Mouse (Mus musculus) heart, postnatal 25 days (tissue): Measurements from ENCODE around the gene Tysnd1. TPM values are rescaled to one million over a fixed set of nuclear protein-coding genes. Genes with fewer than 3 reads are reported as not detected.

Experiments used
- DNase-seq: peaks from one replicate; pipeline ENCODE4 v3.0.0; 2022; ENCODE audit warnings: low spot score
- intact Hi-C: fragments of 180-260 bp; cut with DNase I; formaldehyde crosslinking; loops from one replicate; pipeline ENCODE4 v1.15.1; 2025
- total RNA-seq, 2 experiments: library from RNA; stranded (reverse); gene quantifications; 2 replicates each; pipeline ENCODE4 v1.2.3; 2021

Tysnd1 gene
- 10 to 100 TPM; 22.5 to 22.9 TPM for total RNA-seq

GRCm38 (mm10) chr10:61694870-61695670 lies at the start of gene Tysnd1:
Gene Tysnd1 (plus strand): TSS chr10:61695514.
- intact Hi-C loops: no loop called here
- peak; percentile 90 for DNase-seq

DNA sequence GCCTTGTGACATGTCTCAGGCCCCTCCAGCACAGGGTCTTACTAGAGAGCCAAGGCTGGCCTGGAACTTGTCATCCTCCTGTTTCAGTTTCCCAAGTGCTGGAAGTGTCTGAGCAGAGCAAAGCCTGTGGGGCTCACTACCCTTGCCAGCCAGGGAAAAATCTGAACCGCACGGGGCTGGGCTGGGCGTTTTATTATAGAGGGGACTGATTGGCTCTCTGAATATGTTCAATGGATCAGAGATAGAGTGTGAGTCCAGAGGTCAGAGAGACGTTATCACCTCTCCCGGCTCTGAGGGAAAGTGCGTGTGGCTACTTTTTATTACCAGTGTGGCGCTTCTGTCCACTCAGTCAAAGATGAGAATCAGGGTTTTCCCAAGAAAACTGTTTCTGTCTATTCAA lies 48.8 kb upstream of the Tysnd1 start:
- intact Hi-C loops: no loop called here
- DNase-seq: no peak

DNA sequence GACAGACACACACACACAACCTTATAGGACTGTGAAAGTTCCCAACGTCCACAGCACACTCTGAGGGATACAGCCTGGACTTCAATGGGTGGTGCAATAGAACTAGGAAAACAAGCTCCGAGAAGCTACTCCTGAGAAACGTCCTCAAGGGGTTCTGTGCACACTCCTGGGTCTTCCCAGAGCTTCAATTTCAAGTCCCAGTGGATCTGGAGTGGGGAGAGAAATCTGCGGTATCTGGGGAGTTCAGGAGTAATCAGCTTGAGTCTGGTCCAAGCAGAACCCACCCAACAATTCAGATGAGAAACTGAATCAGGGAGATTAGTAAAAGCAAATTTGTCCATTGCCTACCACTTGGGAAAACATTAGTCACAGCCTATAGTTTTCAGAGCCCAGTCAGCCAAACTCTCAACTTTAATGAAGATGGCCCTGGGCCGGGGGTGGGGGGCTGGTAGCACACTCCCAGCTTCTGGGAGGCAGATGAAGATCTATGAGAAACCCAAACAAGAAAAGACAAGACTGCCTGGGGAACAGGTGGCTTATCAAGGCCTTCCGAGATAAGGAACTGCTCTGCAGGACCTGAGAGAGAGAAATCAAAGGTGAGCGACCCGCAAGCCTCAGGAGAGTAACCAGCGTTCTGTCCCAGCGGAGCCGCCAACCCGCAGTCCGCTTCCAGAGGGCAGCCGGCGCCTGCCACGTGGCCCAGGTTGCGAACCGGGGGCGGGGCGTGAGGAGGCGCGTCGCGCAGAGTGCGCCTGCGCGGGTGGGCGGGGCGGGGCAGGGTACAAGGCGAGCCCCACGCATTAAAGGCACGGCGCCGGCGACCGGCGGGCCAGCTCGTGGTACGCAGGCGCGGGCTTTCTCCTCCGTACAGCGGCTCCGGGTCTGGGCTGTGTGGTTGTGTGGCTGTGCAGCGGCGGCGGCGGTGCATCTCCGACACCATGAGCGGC lies 47.3 kb upstream of the Tysnd1 start, which contains the start of gene Ppa1:
Ppa1 (plus strand) TSS at position 763 of the 947 bp plus-strand sequence.
- DNase-seq: peak; percentile 72
- intact Hi-C loops: no loop called here

- intact Hi-C loops: no loop called here
- DNase-seq: no peak
Measured at GRCm38 (mm10) chr10:61648737-61649645, 46.3 kb upstream of the Tysnd1 start.

GRCm38 (mm10) chr10:61654105-61654504 lies 41.2 kb upstream of the Tysnd1 start:
- intact Hi-C loops: loop anchor here (5.0 to 10.0 kb wide), 3 partner anchors 187 to 449 kb away; no protein-coding TSS in a partner anchor
- DNase-seq: no peak

- no peak for DNase-seq
- intact Hi-C loops: loop anchor here (5.0 to 10.0 kb wide), 3 partner anchors 187 to 450 kb away; no protein-coding TSS in a partner anchor
Measured at GRCm38 (mm10) chr10:61654691-61655090, 40.6 kb upstream of the Tysnd1 start.

DNA sequence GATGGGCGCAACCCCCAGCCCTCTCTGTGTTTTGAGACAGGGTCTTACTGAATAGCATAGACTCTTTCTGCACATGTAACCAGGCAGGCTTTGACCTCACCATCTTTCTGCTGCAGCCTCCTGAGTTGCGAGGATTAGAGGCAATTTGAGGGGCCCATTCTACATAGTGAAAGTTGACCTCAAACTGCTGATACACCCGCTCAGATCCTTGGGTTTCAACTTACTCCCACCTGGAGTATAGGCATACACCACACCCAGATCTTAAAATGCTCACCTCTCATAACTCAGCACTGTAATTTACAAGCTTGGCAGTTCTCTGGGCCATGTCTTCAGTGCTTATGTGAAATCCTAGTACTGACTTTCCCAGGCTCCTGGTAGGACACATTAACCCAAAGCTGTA lies 40.1 kb upstream of the Tysnd1 start:
- no peak for DNase-seq
- intact Hi-C loops: loop anchor here (10.0 kb wide), 2 partner anchors 310 to 450 kb away; no protein-coding TSS in a partner anchor

GRCm38 (mm10) chr10:61656928-61657882 lies 38.1 kb upstream of the Tysnd1 start:
- no peak for DNase-seq
- intact Hi-C loops: loop anchor here (10.0 kb wide), 2 partner anchors 312 to 452 kb away; no protein-coding TSS in a partner anchor

DNA sequence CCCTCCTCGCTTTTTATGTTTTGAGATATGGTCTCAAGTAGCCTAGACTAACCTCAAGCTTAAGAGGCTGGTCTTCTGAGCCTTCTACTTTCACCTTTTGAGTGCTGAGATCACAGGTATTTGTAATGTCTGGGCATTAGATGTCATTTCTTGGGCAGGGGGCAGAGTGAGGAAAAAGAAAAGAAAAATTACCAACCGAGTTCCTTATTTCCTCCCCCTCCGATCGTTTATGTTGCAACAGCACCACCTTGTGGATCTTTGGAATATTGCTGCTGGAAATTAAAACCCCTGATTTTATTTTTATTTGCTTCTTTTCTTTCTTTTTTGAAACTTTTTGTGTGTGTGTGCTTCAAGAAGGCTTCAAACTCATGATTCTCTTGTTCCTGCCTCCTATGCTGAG lies 37.3 kb upstream of the Tysnd1 start:
- intact Hi-C loops: loop anchor here (1.0 to 10.0 kb wide), 4 partner anchors 56 to 453 kb away; no protein-coding TSS in a partner anchor
- DNase-seq: no peak

GRCm38 (mm10) chr10:61661887-61662286 lies 33.4 kb upstream of the Tysnd1 start:
- DNase-seq: peak; percentile 13
- intact Hi-C loops: no loop called here

GRCm38 (mm10) chr10:61662391-61662988 lies 32.8 kb upstream of the Tysnd1 start:
- intact Hi-C loops: no loop called here
- DNase-seq: no peak

DNA sequence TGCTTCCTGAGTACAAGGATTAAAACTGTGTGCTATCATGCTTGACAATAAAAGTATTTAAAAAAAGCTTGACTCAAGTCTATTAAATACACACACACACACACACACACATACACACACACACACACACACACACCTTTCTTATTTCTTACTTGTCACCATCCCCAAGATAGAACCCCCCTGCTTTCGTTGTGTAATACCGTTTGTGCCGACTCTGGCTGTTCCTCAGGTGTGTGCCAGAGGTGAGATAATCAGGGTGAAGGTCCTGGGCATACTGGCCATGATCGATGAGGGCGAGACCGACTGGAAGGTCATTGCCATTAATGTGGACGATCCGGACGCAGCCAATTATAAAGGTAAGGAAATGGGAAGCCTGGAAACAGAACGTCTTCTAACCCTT lies 30.2 kb upstream of the Tysnd1 start:
- no peak for DNase-seq
- intact Hi-C loops: no loop called here

DNA sequence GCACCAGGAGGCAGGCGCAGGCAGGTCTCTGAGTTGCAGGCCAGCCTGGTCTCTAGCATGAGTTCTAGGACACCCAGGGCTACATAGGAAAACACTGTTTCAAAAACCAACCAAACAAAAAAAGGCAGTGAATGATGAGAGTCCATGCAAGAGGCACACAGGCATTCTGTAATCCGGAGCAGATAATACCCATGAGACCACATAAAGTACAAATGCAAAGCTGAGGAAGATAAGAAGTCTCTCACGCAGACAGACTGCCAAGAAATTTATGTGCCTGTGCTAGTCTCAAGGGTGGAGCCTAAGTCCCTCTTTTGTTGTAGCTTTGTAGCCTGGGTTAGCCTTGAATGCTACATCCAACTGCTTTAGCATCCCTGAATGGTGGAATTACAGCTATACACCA lies 29.7 kb upstream of the Tysnd1 start:
- intact Hi-C loops: no loop called here
- no peak for DNase-seq

DNA sequence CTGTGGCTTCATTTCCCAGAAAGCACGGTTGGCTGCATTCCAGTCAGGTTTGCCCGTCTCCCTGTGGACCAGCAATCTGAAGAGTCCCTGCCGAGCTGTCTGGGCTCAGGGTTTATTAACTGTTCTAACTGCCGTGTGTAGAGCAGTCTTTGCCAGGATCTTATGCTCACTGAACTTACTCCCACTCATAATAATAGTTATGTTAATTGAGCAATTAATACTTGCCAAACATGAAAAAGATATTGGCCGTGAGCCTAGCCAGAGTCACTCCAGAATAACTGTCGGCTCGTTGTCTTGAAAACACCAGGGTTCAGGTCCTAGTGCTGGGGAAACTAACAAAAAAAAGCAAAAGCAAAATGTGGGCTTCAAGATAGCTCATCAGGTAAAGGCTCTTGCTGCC lies 26.0 kb upstream of the Tysnd1 start:
- no peak for DNase-seq
- intact Hi-C loops: no loop called here

DNA sequence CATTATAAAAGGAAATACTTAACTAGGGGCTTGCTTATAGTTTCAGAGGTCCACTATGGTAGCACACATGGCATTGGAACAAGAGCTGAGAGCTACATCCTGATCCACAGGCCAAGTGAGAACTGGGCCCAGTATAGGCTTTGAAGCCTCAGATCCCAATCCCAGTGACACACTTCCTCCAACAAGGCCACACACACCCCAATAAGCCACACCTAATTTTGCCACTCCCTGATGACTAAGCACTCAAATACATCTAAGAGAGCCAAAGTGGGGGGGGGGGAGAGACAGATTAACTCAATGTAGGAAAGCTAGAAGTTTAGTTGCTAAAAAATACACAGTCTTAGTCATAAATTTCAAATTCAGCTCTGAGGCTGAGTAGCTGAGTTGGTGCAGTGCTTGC lies 25.4 kb upstream of the Tysnd1 start:
- no peak for DNase-seq
- intact Hi-C loops: no loop called here

DNA sequence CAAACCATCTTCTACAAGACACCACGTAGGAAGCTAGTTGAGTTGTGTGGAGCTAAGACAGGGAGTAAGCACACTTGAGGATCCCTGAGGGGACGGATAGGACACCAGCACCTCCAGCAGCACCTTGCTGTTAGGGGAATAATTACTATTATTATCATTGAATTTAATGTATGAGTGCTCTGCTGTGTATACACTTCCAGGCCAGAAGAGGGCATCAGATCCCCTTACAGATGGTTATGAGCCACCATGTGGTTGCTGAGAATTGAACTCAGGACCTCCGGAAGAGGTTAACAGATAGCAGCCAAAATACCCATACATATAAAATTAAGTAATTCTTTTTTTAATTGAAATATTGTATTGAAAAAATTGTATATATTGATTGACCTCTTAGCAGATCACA lies 24.6 kb upstream of the Tysnd1 start:
- intact Hi-C loops: no loop called here

GRCm38 (mm10) chr10:61675935-61676334 lies 19.4 kb upstream of the Tysnd1 start:
- DNase-seq: no peak
- intact Hi-C loops: no loop called here

More for the DNA sequence above, 24.6 kb upstream of the Tysnd1 start:
- DNase-seq: no peak

DNA sequence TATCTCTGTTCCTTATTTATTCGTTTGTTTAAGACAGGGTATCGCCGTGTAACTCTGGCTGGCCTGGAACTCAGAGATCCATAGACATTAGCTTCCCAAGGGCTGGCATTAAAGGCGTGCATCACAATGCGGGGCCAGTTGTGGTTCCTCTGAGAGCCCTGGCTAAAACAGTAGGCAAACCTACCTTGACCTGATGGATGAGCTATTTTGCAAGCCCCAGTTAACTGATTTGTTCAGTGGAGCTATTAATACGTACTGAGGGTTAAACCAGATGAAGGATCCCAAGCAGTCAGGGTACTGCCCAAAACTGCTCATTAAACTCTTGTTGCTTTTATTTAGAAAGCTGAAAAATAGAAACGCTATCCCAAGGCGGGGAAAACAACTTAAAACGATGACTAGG lies 15.8 kb upstream of the Tysnd1 start:
- intact Hi-C loops: no loop called here
- DNase-seq: no peak
